Mouse (Mus musculus): ENCODE measurements around the gene Celf2. TPM values are rescaled to one million over a fixed set of nuclear protein-coding genes. Genes with fewer than 3 reads are reported as not detected.

The Celf2 gene
- total RNA-seq, 2 experiments from 2014 or later, result 53.7 to 61.2 TPM

GRCm38 (mm10) chr2:6507071-6507470 lies 1002.3 kb downstream of the Celf2 start:
- DNase-seq, result no peak
- intact Hi-C loops (cut with DNase I; ENCODE audit: low total_unique reads), result no loop called here

GRCm38 (mm10) chr2:6505979-6506811 lies 1003.2 kb downstream of the Celf2 start:
- DNase-seq, result no peak
- intact Hi-C loops (cut with DNase I; ENCODE audit: low total_unique reads), result no loop called here

- no peak for DNase-seq
- intact Hi-C loops (cut with DNase I; ENCODE audit: low total_unique reads), result no loop called here
These were observed 1003.8 kb downstream of the Celf2 start for GRCm38 (mm10) chr2:6505531-6505930.

- no peak for DNase-seq
- intact Hi-C loops (cut with DNase I; ENCODE audit: low total_unique reads), result no loop called here
These were observed 1011.3 kb downstream of the Celf2 start for GRCm38 (mm10) chr2:6498101-6498500.

- intact Hi-C loops (cut with DNase I; ENCODE audit: low total_unique reads), result no loop called here
These were observed 1011.7 kb downstream of the Celf2 start for GRCm38 (mm10) chr2:6497636-6498035.

GRCm38 (mm10) chr2:6493886-6494285 lies 1015.5 kb downstream of the Celf2 start:
- intact Hi-C loops (cut with DNase I; ENCODE audit: low total_unique reads), result no loop called here
- DNase-seq, result no peak

More at GRCm38 (mm10) chr2:6497636-6498035, 1011.7 kb downstream of the Celf2 start:
- DNase-seq, result no peak

- intact Hi-C loops (cut with DNase I; ENCODE audit: low total_unique reads), result no loop called here
- no peak for DNase-seq
These were observed 1018.5 kb downstream of the Celf2 start for GRCm38 (mm10) chr2:6490870-6491269.

GRCm38 (mm10) chr2:6490076-6490475 lies 1019.3 kb downstream of the Celf2 start:
- intact Hi-C loops (cut with DNase I; ENCODE audit: low total_unique reads), result no loop called here

More at GRCm38 (mm10) chr2:6490076-6490475, 1019.3 kb downstream of the Celf2 start:
- no peak for DNase-seq

Measured in gastrocnemius, postnatal 14 days (tissue).